Mouse (Mus musculus) cerebellum, adult 11 months (tissue): ENCODE measurements at regions not wholly inside any gene's neighbourhood (a gene's known extent, or its start where the extent isn't known, plus 50 kb on each side); places are given as distances from the start of the nearest gene placed in this dataset.
"Not testable (repeated sequence)": the region's sequence is repeated elsewhere in the genome, so short reads cannot be mapped to it uniquely, and the experiment has no call there.

Source experiments
- DNase-seq: peaks from one replicate; pipeline ENCODE4 v3.0.0; 2022

DNA sequence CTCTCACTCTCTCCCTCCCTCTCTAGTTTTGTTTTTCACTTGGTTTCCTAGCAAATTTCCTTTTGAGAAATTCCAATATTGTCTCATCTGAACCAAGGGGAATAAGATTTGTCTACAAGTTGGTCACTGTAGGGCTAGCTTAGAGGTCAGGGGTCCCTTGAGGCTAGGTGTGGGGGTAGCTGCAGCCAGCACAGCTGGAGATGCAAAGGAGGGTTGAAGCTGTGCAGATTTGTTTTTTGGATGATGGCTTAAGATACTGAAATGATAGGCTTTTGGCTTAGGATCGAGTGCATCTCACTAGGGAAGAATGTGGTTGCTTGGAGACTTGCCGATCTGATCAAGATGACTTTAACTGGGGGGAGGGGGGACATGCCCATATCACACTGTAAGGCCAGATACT, 88.3 kb upstream of the Tmem28 start:
- no peak for DNase-seq

DNA sequence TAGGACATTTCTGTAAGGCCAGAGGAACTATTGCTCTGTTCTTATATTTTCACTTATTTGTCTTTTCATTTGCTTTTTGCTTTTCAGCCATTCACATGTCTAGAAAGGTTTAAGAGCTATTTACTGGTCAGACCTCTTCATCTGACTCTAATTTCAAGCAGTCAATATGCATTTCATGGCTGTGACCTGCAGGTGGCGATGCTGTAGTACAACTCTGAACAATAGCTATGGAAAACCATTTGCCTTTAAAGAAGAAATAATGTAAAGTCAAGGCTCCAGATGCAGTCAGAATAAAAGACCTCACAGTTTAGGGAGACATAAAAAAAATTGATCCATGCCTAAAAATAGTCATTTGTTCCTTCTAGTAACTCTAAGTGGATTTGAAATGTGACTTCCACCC, 95.7 kb upstream of the Tmem28 start:
- DNase-seq: no peak

DNA sequence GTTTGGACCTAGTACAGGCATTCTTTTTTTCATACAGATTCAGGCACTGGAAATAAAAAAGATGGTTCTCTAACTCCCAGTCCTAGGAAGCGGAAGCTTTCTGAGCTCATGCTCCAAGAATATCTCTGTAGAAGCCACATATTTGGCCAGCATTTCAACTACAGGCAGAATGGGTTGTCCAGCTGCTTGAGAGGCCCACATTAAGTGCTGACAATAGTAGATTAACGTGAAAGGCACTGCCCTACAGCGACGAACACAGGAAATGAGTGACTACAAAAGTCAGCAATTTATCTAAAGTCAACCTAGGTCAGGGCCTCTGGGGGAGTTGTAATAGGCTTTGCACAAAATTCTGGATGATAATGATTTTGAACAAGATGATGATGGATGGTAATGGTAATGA, 125.5 kb upstream of the Tmem28 start:
- no peak for DNase-seq

DNA sequence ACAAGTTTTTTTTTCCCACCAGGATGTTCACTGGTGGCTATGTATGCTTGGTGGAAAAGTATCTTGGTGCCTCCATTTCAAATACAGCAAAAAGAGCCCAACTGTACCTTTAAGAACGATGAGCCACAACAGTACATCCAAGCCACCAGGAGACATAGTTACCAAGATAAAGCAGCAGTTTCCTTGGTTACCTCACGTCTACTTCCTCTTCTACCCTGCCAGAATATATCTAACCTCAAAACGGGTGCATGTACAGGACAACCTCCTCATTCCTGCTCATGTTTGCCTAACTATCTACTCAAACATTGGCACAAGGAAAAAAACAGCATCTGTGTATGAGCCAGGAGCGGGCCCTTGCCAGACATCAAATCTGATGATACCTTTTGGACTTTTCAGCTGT, 129.8 kb upstream of the Tmem28 start:
- DNase-seq: no peak

DNA sequence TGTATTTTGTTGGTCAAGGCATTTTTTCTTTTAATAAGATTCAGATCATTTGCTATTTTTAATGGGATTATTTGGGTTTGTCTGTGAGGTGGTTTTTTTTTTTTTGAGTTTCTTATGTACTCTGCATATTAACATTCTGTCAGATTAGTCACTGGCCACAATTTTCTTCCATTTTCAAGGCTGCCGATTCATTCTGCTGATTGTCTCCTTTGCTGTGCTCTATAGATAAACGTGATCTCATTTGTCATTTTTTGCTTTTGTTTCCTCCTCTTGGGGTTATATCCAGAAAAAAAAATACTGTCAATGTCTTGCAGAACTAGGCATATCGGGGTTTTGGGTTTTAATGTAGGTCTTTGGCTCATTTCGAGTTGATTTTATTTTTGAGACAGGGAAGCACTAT, 131.1 kb upstream of the Tmem28 start:
- no peak for DNase-seq

DNA sequence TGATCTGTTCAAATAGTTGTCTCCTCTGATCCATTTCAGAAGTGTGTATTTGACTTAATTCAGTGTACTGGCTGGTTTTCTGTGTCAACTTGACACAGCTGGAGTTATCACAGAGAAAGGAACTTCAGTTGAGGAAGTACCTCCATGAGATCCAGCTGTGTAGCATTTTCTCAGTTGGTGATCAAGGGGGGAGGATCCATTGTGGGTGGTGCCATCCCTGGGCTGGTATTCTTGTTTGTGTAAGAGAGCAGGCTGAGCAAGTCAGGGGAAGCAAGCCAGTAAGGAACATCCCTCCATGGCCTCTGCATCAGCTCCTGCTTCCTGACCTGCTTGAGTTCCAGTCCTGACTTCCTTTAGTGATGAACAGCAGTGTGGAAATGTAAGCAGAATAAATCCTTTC, 138.3 kb upstream of the Tmem28 start:
- DNase-seq: not testable (repeated sequence)

DNA sequence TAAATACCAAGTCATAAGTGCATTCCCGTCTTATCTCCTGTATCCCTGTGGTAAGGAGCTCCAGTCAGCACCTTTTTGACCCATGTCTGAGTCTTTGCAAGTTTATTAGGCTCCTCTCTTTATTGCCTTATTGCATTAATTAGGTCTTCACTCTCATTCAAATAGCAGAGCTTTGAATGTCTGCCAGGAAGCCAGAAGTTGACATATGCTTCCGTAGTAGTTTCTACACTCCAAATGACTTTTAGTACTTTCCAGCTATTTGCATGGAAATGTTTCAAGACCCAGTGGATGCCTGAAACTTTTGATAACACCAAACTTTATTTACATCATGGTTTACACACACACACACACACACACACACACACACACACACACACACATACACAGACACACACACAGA, 153.2 kb upstream of the Tmem28 start:
- DNase-seq: no peak

DNA sequence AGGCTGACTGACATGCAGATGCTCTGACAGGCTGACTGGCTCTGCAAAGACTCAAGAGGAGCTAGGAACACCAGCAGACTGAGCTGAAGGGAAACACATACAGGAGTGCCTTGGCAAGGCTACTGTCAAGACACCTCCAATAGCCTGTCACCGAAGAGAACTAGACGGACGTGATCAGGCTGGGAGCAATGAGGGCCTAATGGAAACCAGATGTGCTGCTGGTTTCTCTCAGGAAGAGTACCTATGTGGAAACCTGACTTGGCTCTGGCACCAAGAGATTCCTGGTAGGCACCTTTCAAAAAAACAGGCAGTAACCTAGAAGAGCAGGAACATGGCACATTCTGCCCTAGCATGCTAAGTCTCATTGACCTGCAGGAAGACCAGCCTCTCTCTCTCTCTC, 158.3 kb upstream of the Tmem28 start:
- no peak for DNase-seq

DNA sequence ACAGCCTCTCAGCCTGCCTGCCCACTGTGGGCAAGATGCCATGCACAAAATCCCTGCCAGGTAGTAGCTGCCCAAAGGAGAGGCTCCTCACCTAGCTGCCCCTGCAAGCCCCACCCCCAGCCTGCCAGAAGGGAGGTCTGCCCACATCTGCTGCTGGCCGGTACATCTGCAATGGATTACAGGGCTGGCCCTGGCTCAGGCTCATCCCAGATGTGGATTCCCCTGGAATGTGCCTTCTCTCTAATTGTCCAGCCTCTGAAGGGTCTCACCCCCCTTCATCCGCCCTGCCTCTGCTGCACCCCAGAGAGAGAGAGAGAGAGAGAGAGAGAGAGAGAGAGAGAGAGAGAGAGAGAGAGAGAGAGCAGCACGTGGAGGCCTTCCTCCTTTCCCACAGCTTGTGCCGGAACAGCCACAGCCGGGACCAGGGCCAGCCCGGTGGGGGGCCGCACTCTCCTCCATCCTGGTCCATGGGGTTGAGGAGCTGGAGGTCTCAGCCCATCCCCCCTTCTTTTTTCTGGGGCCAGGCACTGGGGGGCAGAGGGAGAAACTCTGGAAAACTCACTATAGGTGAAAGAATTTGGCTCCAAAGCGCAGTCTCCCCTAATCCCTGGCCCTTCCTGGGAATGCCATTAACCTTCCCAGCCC, 161.2 kb upstream of the Tmem28 start:
- no peak for DNase-seq

DNA sequence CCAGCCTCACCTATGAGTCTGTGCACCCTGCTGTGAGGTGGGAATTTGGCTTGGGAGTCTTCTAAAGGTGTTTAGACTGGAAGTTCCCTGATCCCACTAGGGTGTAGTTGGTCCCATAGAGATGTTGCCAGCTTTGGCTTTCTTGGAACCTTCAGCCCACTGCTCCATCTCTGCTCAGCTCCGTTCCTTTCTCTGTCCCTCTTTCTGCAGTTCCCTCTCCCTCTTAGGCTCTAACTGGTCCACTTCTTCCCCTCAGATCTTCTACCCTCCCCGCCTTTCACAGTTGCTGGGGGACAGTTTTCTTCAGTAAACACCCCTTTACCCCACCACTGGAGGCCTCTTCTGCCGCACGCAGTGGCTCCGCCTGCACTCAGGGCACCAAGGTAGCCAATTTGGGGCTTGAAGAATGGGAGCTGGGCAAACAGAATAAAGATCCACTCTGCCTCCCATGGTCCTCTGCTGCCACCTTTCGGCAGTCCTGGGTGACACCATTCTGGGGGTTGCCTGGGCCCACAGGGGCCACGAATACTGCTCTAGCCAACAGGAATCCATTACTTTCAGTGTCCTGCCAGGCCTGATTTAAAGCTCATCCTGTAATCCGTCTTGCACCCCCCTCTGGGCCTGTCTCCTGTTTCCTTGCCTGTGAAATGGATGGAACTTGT, 162.9 kb upstream of the Tmem28 start:
- DNase-seq: peak; percentile 16

DNA sequence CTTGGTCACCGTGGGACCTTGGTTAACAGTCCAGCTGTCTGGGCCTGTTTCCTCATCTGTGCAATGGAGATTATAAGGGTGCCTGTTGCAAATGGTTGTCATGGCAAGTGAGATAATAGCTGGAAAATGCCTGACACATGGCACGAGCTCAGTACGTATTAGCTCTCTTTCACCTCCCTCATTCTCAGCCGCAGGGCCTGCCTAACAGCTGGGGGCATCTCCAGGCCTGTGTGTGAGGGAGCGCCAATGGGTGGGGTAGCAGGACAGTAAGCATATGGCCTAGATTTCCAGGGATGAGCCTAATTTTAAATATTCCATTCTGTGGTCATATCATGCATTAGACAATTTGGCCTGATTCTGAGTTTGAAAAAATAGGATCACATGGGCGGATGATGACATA, 163.8 kb upstream of the Tmem28 start:
- DNase-seq: no peak

DNA sequence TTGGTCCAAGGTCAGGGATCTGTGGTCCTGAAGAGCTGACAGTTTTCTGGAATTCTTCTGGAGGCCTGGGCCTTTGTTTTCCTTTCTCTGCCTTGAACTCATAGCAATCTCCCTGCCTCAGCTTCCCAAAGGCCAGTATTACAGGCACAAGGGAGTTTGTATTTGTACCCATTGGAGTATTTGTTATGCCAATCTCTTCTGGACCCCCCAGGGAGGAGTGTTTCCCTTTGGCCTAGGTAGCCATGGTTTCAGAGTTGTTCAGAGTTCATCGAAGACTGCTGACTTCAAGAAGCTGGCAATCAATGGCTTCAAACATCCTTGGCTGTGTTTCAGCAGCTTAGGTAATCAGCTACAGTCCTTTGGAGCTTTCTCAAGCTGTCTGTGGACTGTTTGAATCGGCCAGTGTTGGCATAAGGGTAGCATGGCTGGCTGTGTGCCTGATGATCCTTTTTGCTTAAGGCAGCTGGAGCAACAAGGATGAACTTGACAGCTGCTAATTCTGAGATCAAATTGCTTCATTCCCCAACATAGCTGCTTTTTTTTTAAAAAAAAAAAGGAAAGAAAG, 161.2 kb upstream of the Pja1 start:
- no peak for DNase-seq

DNA sequence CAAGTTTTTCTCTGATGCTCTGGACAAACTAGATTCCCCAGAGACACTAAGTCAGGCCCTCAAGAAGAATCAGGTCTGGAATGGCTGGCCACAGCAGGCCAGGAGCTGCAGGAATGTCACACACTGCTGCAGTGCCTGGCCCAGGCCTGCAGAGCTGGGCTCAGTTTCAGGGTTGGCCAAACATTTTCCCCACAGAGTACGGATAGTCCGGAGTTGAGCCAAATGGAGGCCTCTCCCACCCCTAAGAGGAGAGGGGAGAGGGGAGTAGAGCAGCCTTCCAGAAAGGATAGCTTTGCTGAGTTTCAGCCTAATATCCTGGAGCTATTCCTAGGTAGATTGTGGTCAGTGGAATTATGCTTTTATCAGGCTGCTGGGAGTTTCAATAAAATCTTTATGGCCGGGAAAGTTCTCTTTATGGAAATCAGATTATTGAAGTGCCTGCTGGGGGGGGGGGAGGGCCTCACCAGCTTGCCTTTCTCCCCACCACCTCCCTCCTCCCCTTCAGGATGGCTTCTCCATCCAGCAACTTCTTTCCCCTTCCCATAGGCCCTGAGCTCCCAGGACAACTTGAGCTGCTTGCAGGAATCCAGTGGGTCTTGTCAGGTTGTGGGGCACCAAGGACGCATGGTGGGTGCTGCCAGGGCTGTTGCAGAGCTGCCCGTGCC, 153.6 kb upstream of the Pja1 start:
- no peak for DNase-seq

DNA sequence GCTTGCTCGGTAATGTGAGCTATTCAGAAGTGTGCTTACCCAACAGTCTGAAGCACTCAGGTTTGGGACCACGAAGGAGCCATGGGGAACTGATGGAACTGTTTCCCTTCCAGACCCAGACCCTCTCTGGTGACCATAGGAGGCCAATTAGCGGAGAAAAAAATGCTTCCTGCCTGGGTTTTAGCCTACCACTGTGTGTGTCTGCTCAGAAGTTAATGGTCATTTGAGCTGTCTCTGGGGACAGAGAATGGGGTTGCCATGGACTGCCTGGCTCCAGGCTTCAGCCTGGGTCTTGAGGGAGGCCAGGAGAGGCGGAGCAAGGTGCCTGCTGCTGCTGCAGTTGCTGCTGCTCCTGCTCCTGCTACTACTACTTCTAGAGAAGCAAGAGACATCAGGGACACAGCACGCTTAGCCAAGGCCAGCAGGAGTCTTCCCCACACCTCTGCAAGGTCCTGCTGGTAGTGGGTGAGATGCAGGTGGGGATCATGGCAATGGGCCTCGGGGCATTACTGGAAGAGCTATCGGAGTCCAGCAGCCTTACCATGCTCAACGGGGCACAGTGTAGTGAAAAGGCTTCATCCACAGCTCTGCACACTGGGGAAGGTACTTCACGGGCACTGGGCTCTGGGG, 141.2 kb upstream of the Pja1 start:
- no peak for DNase-seq

DNA sequence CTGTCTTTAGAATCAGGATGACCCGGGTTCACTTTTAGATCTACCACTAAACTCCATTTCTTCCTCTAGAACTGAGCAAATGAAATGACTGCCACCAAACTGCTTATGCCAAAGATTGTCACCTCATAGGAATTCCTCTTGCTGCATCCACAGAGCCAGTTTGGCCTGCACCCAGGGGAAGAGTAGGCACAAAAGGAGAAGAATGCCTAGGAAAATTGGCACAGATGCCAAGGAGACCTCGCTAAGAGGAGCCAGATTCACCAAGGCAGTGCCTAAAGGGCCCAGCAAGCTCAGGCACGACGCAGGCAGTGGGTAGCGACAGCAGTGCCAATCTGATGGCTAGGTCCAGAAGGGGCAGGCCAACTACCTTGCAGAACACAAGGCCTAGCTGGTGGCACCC, 139.0 kb upstream of the Pja1 start:
- no peak for DNase-seq

DNA sequence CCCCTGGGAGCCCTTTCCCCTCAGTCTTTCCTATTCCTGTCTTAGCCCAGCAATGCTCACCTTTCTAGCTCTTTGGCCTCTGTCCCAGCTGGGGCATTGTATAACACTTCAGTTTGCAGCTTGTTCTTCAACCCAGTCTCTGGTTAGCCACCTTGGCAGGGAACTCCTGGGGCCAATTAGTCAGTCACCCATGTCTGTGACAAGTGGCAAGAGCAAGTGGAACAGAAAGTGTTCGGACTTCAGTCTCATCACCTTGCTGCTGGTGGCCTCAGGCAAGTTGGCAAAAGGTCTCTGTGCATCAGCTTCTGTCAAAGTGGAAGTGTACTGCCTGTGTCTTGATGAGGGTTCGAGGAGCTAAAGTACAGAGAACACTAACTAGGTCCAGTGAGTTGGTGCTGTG, 138.5 kb upstream of the Pja1 start:
- no peak for DNase-seq

DNA sequence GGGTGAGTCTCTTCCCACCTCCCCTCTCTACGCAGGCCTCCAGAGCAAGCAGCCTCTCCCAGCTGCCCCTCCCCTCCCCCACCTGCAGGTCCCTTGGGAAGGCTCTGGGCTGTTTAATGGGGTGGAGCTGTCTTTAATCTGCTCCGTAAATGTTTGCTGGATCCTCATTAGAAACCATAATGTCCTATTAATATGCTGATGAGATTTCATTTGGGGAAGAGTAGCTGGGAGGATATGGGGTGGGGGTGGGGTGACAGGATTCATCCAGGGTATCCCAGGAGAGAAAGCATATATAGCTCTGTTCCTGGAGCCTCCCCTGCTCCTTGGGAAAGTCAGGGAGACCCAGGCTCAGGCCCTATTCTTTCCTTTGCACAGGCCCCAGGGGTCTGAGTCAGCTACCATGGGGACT, 137.2 kb upstream of the Pja1 start:
- DNase-seq: no peak

DNA sequence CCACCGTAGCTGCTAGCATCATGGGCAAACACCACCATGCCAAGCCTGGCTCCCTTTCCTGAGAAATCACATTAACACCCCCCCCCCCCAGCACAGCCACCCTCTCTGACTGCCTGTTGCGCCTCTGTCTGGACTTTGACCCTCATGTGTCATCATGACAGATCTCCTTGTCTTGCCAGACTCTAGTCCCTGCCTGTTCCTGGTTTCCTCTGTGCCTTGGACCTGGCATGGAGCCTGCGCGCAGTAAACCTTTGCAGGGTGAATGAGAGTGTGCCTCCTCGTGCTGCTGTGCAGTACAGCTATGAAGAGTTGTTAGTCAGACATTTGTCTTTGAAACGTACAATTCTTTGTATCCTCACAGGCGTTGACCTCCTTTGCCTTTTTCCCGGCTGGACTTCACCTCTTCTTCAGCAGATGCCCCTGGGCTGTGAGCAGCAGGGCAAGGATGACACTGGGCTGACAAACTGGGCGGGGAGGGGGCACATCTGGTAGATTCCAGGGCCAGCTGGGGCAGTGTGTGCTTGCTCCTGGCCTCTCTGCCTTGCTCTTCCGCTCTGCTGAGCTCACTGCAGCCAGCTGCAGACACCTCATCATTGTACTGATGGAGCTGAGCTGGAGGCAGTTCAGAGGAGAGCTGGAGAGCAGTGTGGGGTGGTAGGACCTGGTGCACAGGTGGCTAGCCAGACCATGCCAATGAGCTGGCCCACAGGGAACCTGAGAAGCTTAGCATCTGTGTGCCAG, 134.2 kb upstream of the Pja1 start:
- DNase-seq: no peak

DNA sequence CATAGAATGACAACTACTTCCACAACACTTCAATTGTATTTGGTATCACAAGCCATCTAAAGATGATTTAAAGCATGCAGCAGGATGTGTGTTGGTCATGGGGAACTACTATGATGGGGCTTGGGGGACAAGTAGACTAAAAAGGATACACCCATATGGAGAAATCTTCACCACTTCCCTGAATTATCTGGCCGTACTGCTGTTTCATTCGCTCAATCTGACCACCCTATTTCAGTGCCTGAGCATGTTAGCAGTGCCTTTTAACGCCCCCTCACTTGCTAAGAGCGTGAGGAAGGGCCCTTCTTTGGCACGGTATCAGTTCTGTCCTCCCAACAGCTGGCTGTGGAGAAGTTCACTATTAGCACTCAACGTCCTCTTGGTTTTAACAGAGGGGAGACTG, 132.6 kb upstream of the Pja1 start:
- DNase-seq: no peak

DNA sequence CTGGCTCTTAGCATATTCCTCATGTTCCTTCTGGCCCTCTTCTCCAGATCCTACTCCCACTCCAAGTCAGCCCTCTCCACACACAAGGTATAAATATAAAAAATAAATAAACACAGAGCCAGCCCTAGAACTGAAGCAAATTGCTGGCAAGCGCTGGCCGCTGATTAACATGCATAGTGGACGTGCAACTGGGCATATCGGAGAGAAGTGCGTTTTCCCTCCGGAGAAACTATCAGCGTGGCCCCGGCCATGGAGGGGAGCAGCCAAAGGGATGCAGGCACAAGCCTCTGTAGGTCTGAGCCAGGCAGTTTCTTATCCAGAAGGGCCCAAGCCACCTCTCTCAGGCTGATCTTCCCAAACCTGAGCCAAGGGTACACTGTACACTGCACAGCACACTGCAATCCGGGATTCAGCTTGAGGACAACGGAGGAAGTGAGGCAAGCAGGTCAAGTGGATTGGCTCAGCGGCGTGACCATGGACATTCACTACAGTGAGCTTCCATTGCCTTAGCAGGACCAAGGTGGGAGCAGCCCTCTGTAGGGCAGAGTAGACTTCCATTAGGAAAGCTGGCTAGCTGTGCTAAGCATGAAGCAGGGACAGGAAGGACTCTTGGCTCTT, 131.3 kb upstream of the Pja1 start:
- DNase-seq: no peak

DNA sequence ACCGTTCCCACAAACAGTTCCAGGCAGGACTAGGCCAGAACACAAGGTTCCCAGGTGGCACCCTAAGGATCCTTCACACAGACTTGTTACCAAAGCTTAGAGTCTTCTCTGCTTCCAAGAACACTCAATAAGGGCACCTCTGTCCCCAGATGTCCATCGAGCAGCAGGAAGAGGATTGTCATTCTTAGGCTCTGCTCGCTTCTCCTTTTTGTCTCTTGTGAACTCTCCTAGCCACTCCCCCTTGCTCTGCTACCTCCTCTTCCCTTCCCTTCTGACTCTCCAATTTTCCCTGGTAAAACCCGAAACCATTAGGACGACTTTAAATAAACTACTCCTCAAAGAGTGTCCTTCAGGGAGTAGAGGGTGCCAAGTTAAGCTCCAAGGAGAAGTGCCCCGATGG, 124.4 kb upstream of the Pja1 start:
- no peak for DNase-seq

DNA sequence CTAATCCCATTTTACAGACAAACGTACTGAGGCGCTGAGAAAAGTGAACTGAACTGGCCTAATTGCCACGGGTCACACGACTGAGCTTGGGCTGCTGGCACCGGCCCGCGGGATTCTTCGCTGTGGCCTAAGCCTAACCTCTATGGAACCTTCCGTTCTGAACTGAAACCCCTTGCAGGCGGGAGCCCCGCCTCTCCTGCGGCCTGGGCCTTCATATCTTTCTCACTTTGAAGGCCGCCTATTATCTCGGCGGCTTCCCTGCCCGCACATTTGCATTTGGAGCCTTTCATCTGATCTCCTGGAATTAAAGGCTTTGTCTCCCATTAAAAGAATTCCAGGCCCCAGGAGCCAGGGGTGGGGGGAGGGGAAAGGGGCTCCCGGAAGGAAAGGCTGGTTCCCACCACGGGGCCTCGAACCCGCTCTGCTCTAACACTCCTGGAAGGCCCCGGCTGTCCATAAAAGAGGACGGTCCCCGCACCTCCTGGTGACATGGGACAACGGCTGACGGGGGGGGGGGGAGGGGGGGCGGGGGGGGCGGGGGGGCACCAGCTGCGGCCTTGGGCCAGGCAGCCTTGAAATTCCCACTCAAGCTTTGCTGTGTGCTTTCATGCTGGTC, 122.9 kb upstream of the Pja1 start:
- no peak for DNase-seq
